Comparison of ENCODE assay signal across 14 mouse cellular contexts in genomic region chr14:67990271-67990670, GRCm38 (mm10).
"Had no signal": no experiment of that assay in that cellular context is flagged by ENCODE, and none has a peak within 500 bp of the region (broad histone marks: within the 10 kb centered on the region; RNA-seq: fewer than 3 reads in every experiment).

No protein-coding gene starts in this region.

- H3K4me3 ChIP-seq: lung, embryonic 15.5 days; megakaryocyte, embryonic 14.5 days; midbrain, embryonic 13.5 days; midbrain, embryonic 15.5 days; neural tube, embryonic 12.5 days had no signal

- H3K9ac ChIP-seq: liver, postnatal 0 days; lung, embryonic 15.5 days; midbrain, embryonic 13.5 days; midbrain, embryonic 15.5 days; neural tube, embryonic 12.5 days had no signal

- H3K9me3 ChIP-seq: lung, embryonic 15.5 days; midbrain, embryonic 13.5 days; midbrain, embryonic 15.5 days; neural tube, embryonic 12.5 days had no signal

- H3K27me3 ChIP-seq: lung, embryonic 15.5 days; midbrain, embryonic 13.5 days; midbrain, embryonic 15.5 days; neural tube, embryonic 12.5 days had no signal

- DNase-seq: liver, postnatal 0 days; lung, adult 2 months; lung, postnatal 14 days; lung, postnatal 36 days; right cerebral cortex, postnatal 14 days; thymus, adult 18-20 months; thymus, postnatal 14 days; thymus, postnatal 36 days had no signal

- H3K27ac ChIP-seq: lung, embryonic 15.5 days; macrophage; midbrain, embryonic 13.5 days; midbrain, embryonic 15.5 days; neural tube, embryonic 12.5 days had no signal

- H3K36me3 ChIP-seq: lung, embryonic 15.5 days; midbrain, embryonic 13.5 days; midbrain, embryonic 15.5 days; neural tube, embryonic 12.5 days had no signal

- H3K4me1 ChIP-seq: lung, embryonic 15.5 days; midbrain, embryonic 15.5 days; neural tube, embryonic 12.5 days had no signal
